Mouse (Mus musculus): ENCODE results near the gene Chid1.

The Chid1 gene

DNA sequence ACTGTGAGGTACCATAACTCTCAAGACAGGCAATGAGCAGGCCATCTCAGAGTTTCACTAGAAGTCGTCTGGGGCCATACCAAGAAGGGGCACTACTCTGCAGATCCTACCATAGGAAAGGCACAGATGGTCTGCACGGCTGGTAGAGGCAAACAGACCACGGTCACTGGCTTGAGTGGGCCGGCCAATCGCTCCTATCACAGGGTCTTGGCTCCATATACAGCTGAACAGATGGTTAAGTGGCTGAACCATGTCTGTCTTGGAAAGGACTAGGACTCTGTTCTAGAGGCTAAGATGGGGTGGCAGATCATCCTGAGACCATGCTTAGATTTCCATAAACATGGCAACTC is 37.1 kb downstream of the Chid1 start:
- no peak for DNase-seq (ENCODE audit: low read depth, low spot score)
- Histone ChIP-seq H3K36me3 (ENCODE audit: control insufficient read depth, insufficient read depth, low read length, poor library complexity, severe bottlenecking) (no peaks in the 10 kb centered on the region), H3K27me3 (ENCODE audit: control insufficient read depth, insufficient read depth, low read length, poor library complexity, severe bottlenecking) (no peaks in the 10 kb centered on the region)

- DNase-seq (ENCODE audit: low read depth, low spot score) = no peak
- Histone ChIP-seq H3K36me3 (ENCODE audit: control insufficient read depth, insufficient read depth, low read length, poor library complexity, severe bottlenecking) (no peaks in the 10 kb centered on the region), H3K27me3 (ENCODE audit: control insufficient read depth, insufficient read depth, low read length, poor library complexity, severe bottlenecking) (no peaks in the 10 kb centered on the region)
These were observed 37.7 kb downstream of the Chid1 start for GRCm38 (mm10) chr7:141501820-141502555.

DNA sequence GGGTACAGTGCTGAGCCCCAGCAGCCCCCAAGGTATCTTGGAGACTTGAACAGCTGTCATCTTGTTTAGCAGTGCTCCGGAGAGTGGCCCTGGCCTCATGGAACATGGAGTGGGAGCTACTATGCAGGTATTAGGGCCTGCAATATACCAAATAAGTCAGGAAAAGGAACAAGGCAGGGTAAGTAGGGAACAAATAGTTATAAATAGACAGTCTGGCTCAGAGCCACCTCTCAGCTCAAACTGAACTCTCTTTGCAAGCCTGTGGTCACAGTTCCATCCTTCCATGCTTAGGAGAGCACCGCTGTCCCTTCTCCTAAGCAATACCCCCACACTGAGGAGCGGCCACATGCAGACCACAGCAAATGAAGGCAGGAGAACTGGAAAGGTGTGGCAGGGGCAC is 42.1 kb downstream of the Chid1 start:
- Histone ChIP-seq H3K36me3 (ENCODE audit: control insufficient read depth, insufficient read depth, low read length, poor library complexity, severe bottlenecking) (no peaks in the 10 kb centered on the region), H3K27me3 (ENCODE audit: control insufficient read depth, insufficient read depth, low read length, poor library complexity, severe bottlenecking) (no peaks in the 10 kb centered on the region)
- no peak for DNase-seq (ENCODE audit: low read depth, low spot score)

DNA sequence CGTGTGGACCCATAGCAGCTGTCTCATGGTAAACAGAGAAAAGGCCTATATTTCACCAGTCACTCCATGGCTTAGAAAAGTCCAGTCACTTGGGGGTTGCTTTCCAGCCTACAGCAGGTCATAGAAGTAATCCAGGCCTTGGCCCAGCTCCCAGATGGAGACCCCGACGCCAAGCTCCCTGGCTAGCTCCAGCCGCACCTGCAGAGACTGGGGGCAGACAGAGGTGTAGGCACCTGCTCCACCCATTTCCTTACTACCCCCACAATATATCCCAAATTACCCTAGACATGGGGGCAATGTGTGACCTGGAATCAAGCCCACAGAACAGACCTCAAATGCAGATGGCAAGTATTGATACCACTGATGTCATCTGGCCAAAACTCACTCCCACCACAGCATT is 43.7 kb downstream of the Chid1 start:
- no peak for DNase-seq (ENCODE audit: low read depth, low spot score)
- Histone ChIP-seq H3K36me3 (ENCODE audit: control insufficient read depth, insufficient read depth, low read length, poor library complexity, severe bottlenecking) (no peaks in the 10 kb centered on the region), H3K27me3 (ENCODE audit: control insufficient read depth, insufficient read depth, low read length, poor library complexity, severe bottlenecking) (no peaks in the 10 kb centered on the region)

DNA sequence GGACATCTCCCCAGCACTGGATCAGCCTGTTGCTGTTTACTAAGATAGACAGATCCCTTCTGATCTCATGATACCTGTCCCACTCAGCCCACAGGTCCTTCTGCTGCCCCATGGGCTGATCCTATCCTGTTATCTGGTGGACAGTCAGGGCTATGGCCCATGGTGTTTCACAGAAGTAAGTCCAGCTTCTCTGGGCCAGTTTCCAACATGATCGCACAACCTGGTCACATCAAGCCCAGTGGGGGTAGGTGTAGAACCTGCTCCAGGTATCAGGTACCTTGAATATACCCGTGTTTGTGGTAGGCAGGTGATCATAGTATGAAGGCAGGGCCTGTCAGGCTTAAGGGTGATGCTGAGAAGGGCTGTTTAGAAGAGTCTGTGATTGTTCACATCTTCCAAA is 44.3 kb downstream of the Chid1 start:
- DNase-seq (ENCODE audit: low read depth, low spot score) = no peak
- Histone ChIP-seq H3K36me3 (ENCODE audit: control insufficient read depth, insufficient read depth, low read length, poor library complexity, severe bottlenecking) (no peaks in the 10 kb centered on the region), H3K27me3 (ENCODE audit: control insufficient read depth, insufficient read depth, low read length, poor library complexity, severe bottlenecking) (no peaks in the 10 kb centered on the region)

- Histone ChIP-seq H3K36me3 (ENCODE audit: control insufficient read depth, insufficient read depth, low read length, poor library complexity, severe bottlenecking) (no peaks in the 10 kb centered on the region), H3K27me3 (ENCODE audit: control insufficient read depth, insufficient read depth, low read length, poor library complexity, severe bottlenecking) (no peaks in the 10 kb centered on the region)
- no peak for DNase-seq (ENCODE audit: low read depth, low spot score)
These were observed 45.9 kb downstream of the Chid1 start for GRCm38 (mm10) chr7:141493729-141494128.

DNA sequence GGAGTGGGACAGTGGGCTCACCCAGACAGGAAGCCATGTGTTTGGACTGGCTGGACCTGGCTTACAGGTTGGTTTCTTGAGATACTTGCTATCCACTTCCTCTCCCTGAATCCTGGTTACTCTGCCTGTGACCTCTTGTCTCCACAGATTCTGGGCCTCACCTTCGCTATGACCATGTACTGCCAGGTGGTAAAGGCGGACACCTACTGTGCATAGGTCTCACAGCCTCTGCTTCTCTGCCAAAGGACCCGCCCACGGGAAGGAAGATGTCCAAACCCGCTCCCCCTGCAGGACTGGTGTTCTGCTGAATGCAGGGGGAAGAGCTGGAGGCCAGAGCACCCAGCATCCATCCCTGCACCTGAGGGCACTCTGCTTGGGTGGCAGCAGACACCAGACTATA is 46.9 kb downstream of the Chid1 start:
- H3K27me3 ChIP-seq (ENCODE audit: control insufficient read depth, insufficient read depth, low read length, poor library complexity, severe bottlenecking) = no peaks in the 10 kb centered on the region
- DNase-seq (ENCODE audit: low read depth, low spot score) = no peak
- H3K36me3 ChIP-seq (ENCODE audit: control insufficient read depth, insufficient read depth, low read length, poor library complexity, severe bottlenecking) = no peaks in the 10 kb centered on the region

DNA sequence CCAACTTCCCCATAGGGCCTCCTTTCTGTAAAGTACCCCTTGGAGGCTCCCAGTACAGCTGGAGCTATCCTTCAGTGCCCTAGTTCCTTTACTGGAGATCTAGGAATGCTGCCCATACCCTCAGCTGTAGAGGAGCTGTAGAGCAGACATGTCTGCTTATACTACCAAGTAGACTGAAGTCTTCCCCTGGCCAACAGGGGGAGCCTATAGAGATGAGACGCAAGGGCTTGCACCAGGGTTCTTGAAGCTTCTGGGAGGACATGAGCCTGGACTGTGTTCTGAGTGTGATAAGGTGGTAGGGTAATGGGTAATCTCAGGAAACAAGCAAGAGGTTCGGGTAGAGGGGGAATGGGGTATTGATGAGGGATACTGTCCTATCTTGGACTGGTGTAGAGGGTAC is 48.5 kb downstream of the Chid1 start:
- peak; percentile 36 for DNase-seq (ENCODE audit: low read depth, low spot score)

DNA sequence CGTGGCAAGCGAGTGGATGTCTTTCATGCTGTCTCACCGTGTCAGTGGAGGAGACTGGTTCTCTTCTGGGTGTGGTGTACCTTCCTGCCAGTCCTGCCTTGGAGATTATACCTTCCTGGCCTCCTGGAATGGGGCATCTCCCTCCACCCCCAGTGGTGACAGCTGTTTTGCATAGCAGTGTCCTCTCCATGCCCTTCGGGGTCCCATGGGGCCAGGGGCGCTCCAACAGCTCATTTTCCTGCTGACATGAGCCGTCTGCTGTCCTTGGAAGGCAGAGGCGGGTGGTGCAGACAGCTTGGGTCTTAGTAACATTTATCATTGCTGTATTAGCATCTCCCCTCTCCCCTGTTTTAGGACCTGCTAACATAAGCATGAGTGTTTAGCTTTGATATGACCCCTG is 52.5 kb downstream of the Chid1 start:
- Histone ChIP-seq H3K27me3 (ENCODE audit: control insufficient read depth, insufficient read depth, low read length, poor library complexity, severe bottlenecking) (no peaks in the 10 kb centered on the region), H3K36me3 (ENCODE audit: control insufficient read depth, insufficient read depth, low read length, poor library complexity, severe bottlenecking) (no peaks in the 10 kb centered on the region)
- no peak for DNase-seq (ENCODE audit: low read depth, low spot score)

More for the DNA sequence above, 48.5 kb downstream of the Chid1 start:
- no peaks in the 10 kb centered on the region for H3K27me3 ChIP-seq (ENCODE audit: control insufficient read depth, insufficient read depth, low read length, poor library complexity, severe bottlenecking)
- H3K36me3 ChIP-seq (ENCODE audit: control insufficient read depth, insufficient read depth, low read length, poor library complexity, severe bottlenecking) = no peaks in the 10 kb centered on the region

DNA sequence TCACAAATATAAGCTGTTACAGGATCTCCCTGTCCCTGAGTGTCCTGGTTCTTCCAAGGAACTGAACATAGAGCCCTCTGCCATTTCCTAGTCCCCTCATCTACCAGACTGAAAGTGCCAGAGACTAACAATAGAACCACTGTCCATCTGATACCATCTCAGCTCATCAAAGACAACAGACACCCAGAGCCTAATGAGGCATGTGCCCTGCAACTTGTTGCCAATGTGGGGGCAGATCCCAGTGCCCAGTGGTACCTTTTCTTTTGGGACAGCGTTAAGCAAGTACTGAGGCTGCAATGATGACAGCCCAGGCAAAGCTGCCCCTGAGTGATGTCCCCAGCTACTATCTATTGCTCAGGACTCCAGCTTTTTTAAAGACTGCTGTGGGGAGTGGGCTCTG is 53.4 kb downstream of the Chid1 start:
- DNase-seq (ENCODE audit: low read depth, low spot score) = no peak
- H3K27me3 ChIP-seq (ENCODE audit: control insufficient read depth, insufficient read depth, low read length, poor library complexity, severe bottlenecking) = no peaks in the 10 kb centered on the region

DNA sequence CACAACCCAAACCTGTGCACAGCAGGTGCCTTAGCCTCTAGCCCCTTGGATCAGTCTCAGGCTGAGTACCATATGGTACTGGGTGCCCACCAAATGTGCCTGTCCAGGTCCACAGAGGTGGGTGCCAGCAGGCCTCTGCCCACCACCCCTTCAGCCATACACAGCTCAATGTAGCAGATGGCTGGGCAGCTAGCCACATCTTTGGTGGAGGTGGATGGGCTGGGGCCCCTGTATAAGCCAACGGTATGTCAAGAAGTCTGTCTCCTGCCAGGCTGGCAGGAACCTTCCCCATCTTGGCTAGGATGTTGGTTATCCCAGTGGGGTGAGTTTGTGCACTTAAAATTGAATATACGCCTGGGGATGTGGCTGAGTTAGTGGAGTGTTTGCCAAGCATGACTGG is 54.1 kb downstream of the Chid1 start:
- DNase-seq (ENCODE audit: low read depth, low spot score) = no peak
- Histone ChIP-seq H3K27me3 (ENCODE audit: control insufficient read depth, insufficient read depth, low read length, poor library complexity, severe bottlenecking) (no peaks in the 10 kb centered on the region), H3K36me3 (ENCODE audit: control insufficient read depth, insufficient read depth, low read length, poor library complexity, severe bottlenecking) (no peaks in the 10 kb centered on the region)

More for the DNA sequence above, 53.4 kb downstream of the Chid1 start:
- no peaks in the 10 kb centered on the region for H3K36me3 ChIP-seq (ENCODE audit: control insufficient read depth, insufficient read depth, low read length, poor library complexity, severe bottlenecking)

DNA sequence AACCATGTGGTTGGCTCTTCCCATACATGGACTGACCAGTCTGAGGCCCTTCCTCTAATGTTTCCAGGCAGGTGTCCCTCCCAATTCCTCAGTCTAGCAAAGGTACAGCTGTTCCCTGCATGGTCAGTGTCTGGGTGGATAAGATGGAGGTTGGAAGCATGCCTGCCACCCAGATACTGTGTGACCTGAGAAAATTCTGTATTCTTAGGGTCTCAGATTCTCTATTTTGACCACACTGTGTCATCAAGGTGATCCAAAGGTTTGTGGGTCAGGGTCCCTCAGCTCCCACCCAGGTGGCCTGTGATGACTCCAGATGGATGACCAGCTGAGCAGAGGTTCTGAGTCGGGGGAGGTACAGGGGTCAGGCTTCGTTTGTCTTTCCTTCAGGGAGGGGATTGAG is 54.5 kb downstream of the Chid1 start:
- Histone ChIP-seq H3K36me3 (ENCODE audit: control insufficient read depth, insufficient read depth, low read length, poor library complexity, severe bottlenecking) (no peaks in the 10 kb centered on the region), H3K27me3 (ENCODE audit: control insufficient read depth, insufficient read depth, low read length, poor library complexity, severe bottlenecking) (no peaks in the 10 kb centered on the region)
- DNase-seq (ENCODE audit: low read depth, low spot score) = no peak

DNA sequence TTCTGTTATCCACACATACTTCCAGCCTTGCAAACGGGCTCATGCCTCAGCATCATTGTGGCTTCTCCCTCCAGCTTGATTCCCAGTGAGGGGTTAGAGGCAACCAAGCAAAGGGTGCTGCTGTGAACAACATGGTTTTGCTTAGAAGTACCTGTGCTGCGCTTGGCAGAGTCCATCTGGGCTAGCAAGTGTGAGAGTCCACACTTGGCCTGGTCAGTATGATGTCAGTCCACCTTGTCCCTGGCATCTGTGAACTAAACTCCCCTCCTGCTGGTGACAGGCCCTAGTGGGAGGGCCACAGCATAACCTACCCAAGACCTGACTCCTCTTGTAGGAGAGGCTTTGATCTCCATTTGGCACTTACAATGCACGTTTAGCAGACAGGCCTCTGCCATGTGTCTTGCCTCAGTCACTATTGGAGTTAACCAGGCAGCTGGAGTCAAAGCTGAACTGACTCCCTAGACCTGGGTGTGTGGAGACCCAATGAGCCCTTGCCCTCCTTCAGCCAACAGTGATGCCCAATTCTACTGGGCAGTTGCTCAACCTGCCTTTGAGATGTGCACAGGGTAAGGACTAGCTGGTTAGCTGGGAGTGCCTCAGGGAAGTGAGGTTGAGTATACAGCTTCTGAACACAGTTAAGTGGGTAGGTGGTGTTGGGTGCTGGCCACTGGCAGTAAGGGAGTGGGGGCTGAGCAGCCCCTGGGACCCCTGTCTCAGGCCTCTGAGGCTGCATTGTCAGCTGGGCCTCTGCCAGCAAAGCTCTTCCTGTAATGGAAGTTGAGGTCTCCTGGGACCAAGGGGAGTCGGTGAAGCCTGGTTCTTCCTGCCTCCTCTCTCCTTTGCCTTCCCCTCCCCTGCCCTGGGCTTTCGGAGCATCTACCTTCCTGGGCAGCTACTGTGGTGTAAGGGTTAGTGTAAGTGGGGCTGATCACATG is 55.2 kb downstream of the Chid1 start:
- no peak for DNase-seq (ENCODE audit: low read depth, low spot score)
- H3K27me3 ChIP-seq (ENCODE audit: control insufficient read depth, insufficient read depth, low read length, poor library complexity, severe bottlenecking) = no peaks in the 10 kb centered on the region

DNA sequence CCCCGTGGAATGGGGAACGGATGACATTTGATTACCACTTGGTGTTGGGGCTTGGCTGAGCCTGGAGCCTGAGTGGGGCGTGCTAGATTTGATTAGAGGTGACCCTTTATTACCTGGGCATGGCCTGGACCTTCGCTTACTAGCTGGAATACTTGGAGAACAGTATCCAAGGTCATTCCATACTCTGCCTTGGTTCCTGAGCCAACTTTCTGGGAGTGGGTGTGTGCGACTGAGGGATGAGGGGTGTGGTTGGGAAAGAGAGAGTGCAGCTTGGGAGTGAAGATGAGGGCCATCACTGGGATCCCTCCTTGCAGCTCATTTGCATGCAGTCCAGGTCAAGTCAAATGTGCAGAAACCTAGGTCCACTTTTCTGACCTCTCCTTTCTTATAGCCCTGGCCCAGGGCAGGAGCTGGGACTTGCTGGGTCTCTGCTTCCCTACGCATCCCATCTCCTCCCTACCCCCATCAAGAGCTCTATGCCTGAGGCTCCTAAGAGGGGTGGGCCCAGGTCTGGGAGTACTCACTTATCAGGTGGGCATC is 56.5 kb downstream of the Chid1 start:
- DNase-seq (ENCODE audit: low read depth, low spot score) = no peak
- H3K27me3 ChIP-seq (ENCODE audit: control insufficient read depth, insufficient read depth, low read length, poor library complexity, severe bottlenecking) = no peaks in the 10 kb centered on the region
- no peaks in the 10 kb centered on the region for H3K36me3 ChIP-seq (ENCODE audit: control insufficient read depth, insufficient read depth, low read length, poor library complexity, severe bottlenecking)

More for the DNA sequence above, 55.2 kb downstream of the Chid1 start:
- H3K36me3 ChIP-seq (ENCODE audit: control insufficient read depth, insufficient read depth, low read length, poor library complexity, severe bottlenecking) = no peaks in the 10 kb centered on the region

GRCm38 (mm10) chr7:141482531-141483024 is 57.1 kb downstream of the Chid1 start:
- Histone ChIP-seq H3K27me3 (ENCODE audit: control insufficient read depth, insufficient read depth, low read length, poor library complexity, severe bottlenecking) (no peaks in the 10 kb centered on the region), H3K36me3 (ENCODE audit: control insufficient read depth, insufficient read depth, low read length, poor library complexity, severe bottlenecking) (no peaks in the 10 kb centered on the region)
- no peak for DNase-seq (ENCODE audit: low read depth, low spot score)
